Mouse (Mus musculus) small intestine, adult 2 months (tissue): ENCODE results near the gene Tbl2.

ENCODE experiments used
- CTCF ChIP-seq: fragments of 200-500 bp; IDR thresholded peaks from 2 replicates; pipeline ENCODE4 v1.5.1; 2012; ENCODE audit warnings: low read depth, mild to moderate bottlenecking, control low read depth, inconsistent platforms, low read length, moderate library complexity, mixed read lengths; ENCODE audit not compliant: insufficient replicate concordance, insufficient read length; ENCODE audit errors: extremely low read depth
- POLR2A ChIP-seq: fragments of 200-500 bp; IDR thresholded peaks from 2 replicates; pipeline ENCODE4 v1.6.1; 2012; ENCODE audit warnings: low read depth, mild to moderate bottlenecking, control low read depth, inconsistent platforms, low read length, moderate library complexity

GRCm38 (mm10) chr5:135179616-135180015, 30.2 kb downstream of the Tbl2 start:
- TF ChIP-seq POLR2A (no peak), CTCF (no peak)
